Mouse (Mus musculus): Measurements from ENCODE around the gene Lrrc40. TPM values are rescaled to one million over a fixed set of nuclear protein-coding genes. Genes with fewer than 3 reads are reported as not detected.

Gene Lrrc40
- polyA plus RNA-seq (2016; fragmentation: Nextera tagmentation; extraction: Ambion mirVana) = 76.5 and 80.2 TPM in 2 replicates

- WGBS = under 1% methylated on average over 55 of the region's 55 CpGs
- ATAC-seq (ENCODE audit: low FRiP score, low read depth) = peak; percentile 95
- Histone ChIP-seq H3K9ac (replicated peaks) (peak within 1 kb of the TSS; percentile 88), H3K27ac (replicated peaks) (peak within 1 kb of the TSS; percentile 74), H3K36me3 (no peaks in the 10 kb centered on the region), H3K9me3 (no peaks in the 10 kb centered on the region), H3K4me1 (peaks cover 26% of the 10 kb centered on the region), H3K27me3 (no peaks in the 10 kb centered on the region), H3K4me3 (peak within 1 kb of the TSS; percentile 88), H3K4me2 (replicated peaks) (peak within 1 kb of the TSS; percentile 72)
These were observed at the start of gene Lrrc40, which contains the start of gene Srsf11 for GRCm38 (mm10) chr3:158036329-158036988. TSS of gene Lrrc40 (plus strand) at chr3:158036662. TSS of gene Srsf11 (minus strand) at chr3:158036639.

- H3K27me3 ChIP-seq = no peaks in the 10 kb centered on the region
- no peak for ATAC-seq (ENCODE audit: low FRiP score, low read depth)
- H3K4me2 ChIP-seq (replicated peaks) = no peak overlapping the region
- H3K4me1 ChIP-seq = no peaks in the 10 kb centered on the region
- no peak overlapping the region for H3K4me3 ChIP-seq
- H3K9ac ChIP-seq (replicated peaks) = no peak overlapping the region
- no peaks in the 10 kb centered on the region for H3K9me3 ChIP-seq
- H3K27ac ChIP-seq (replicated peaks) = no peak overlapping the region
- peaks cover 32% of the 10 kb centered on the region for H3K36me3 ChIP-seq
These were observed 43.1 kb upstream of the Lrrc40 start for GRCm38 (mm10) chr3:157993322-157993721.

- Histone ChIP-seq H3K4me3 (no peak overlapping the region), H3K4me1 (no peaks in the 10 kb centered on the region), H3K27ac (replicated peaks) (no peak overlapping the region), H3K9ac (replicated peaks) (no peak overlapping the region), H3K27me3 (no peaks in the 10 kb centered on the region), H3K36me3 (peaks cover 23% of the 10 kb centered on the region; the same call in 1 of the 2 replicates), H3K9me3 (no peaks in the 10 kb centered on the region), H3K4me2 (replicated peaks) (no peak overlapping the region)
- ATAC-seq (ENCODE audit: low FRiP score, low read depth) = no peak
- 100% methylated on average over 2 of the region's 2 CpGs for WGBS
These were observed 40.7 kb upstream of the Lrrc40 start for GRCm38 (mm10) chr3:157995726-157996125.

GRCm38 (mm10) chr3:157998742-157999369 lies 37.6 kb upstream of the Lrrc40 start:
- Histone ChIP-seq H3K27ac (replicated peaks) (no peak overlapping the region), H3K4me2 (replicated peaks) (no peak overlapping the region), H3K4me3 (no peak overlapping the region), H3K9me3 (no peaks in the 10 kb centered on the region), H3K9ac (replicated peaks) (no peak overlapping the region), H3K4me1 (no peaks in the 10 kb centered on the region), H3K27me3 (no peaks in the 10 kb centered on the region), H3K36me3 (peaks cover 30% of the 10 kb centered on the region)
- WGBS = 70% methylated on average over 1 of the region's 1 CpGs
- no peak for ATAC-seq (ENCODE audit: low FRiP score, low read depth)

GRCm38 (mm10) chr3:158008647-158009046 lies 27.8 kb upstream of the Lrrc40 start:
- H3K9me3 ChIP-seq = no peaks in the 10 kb centered on the region
- ATAC-seq (ENCODE audit: low FRiP score, low read depth) = no peak
- H3K9ac ChIP-seq (replicated peaks) = no peak overlapping the region
- peaks cover 60% of the 10 kb centered on the region for H3K36me3 ChIP-seq
- WGBS = 78% methylated on average over 1 of the region's 1 CpGs
- no peaks in the 10 kb centered on the region for H3K4me1 ChIP-seq
- H3K4me2 ChIP-seq (replicated peaks) = no peak overlapping the region
- no peak overlapping the region for H3K4me3 ChIP-seq
- H3K27ac ChIP-seq (replicated peaks) = no peak overlapping the region
- H3K27me3 ChIP-seq = no peaks in the 10 kb centered on the region

- Histone ChIP-seq H3K27ac (replicated peaks) (no peak overlapping the region), H3K9ac (replicated peaks) (no peak overlapping the region), H3K27me3 (no peaks in the 10 kb centered on the region), H3K4me2 (replicated peaks) (no peak overlapping the region), H3K4me3 (no peak overlapping the region), H3K36me3 (peaks cover 64% of the 10 kb centered on the region), H3K9me3 (no peaks in the 10 kb centered on the region), H3K4me1 (no peaks in the 10 kb centered on the region)
- 0 out of 2 replicates have a peak, but pooled peaks have one; percentile 42 for ATAC-seq (ENCODE audit: low FRiP score, low read depth)
- 50% methylated on average over 1 of the region's 1 CpGs for WGBS
These were observed 26.6 kb upstream of the Lrrc40 start for GRCm38 (mm10) chr3:158009762-158010320.

- peak overlapping the region; percentile 93 for H3K27ac ChIP-seq (replicated peaks)
- H3K9me3 ChIP-seq = no peaks in the 10 kb centered on the region
- peaks cover 22% of the 10 kb centered on the region for H3K4me1 ChIP-seq
- WGBS = under 1% methylated on average over 61 of the region's 61 CpGs
- ATAC-seq (ENCODE audit: low FRiP score, low read depth) = peak; percentile 91
- peak overlapping the region; percentile 81 for H3K4me2 ChIP-seq (replicated peaks)
- no peaks in the 10 kb centered on the region for H3K27me3 ChIP-seq
- H3K36me3 ChIP-seq = peaks cover 8% of the 10 kb centered on the region
- peak overlapping the region; percentile 72 for H3K4me3 ChIP-seq
- H3K9ac ChIP-seq (replicated peaks) = peak overlapping the region; percentile 90
These were observed 5.0 kb upstream of the Lrrc40 start for GRCm38 (mm10) chr3:158031371-158031925.

GRCm38 (mm10) chr3:158032106-158032505 lies 4.4 kb upstream of the Lrrc40 start:
- H3K4me2 ChIP-seq (replicated peaks) = peak overlapping the region; percentile 81
- H3K9me3 ChIP-seq = no peaks in the 10 kb centered on the region
- peak overlapping the region; percentile 72 for H3K4me3 ChIP-seq
- 0 out of 2 replicates have a peak, but pooled peaks cover 1% of the 10 kb centered on the region for H3K36me3 ChIP-seq
- H3K4me1 ChIP-seq = peaks cover 22% of the 10 kb centered on the region
- H3K27ac ChIP-seq (replicated peaks) = peak overlapping the region; percentile 93
- 10% methylated on average over 4 of the region's 4 CpGs for WGBS
- H3K27me3 ChIP-seq = no peaks in the 10 kb centered on the region
- H3K9ac ChIP-seq (replicated peaks) = peak overlapping the region; percentile 90
- ATAC-seq (ENCODE audit: low FRiP score, low read depth) = no peak

- peak overlapping the region; percentile 88 for H3K4me3 ChIP-seq
- H3K27ac ChIP-seq (replicated peaks) = peak overlapping the region; percentile 74
- peak overlapping the region; percentile 88 for H3K9ac ChIP-seq (replicated peaks)
- ATAC-seq (ENCODE audit: low FRiP score, low read depth) = no peak
- H3K9me3 ChIP-seq = no peaks in the 10 kb centered on the region
- WGBS = 3% methylated on average over 11 of the region's 11 CpGs
- peak overlapping the region; percentile 72 for H3K4me2 ChIP-seq (replicated peaks)
- H3K27me3 ChIP-seq = no peaks in the 10 kb centered on the region
- no peaks in the 10 kb centered on the region for H3K36me3 ChIP-seq
- H3K4me1 ChIP-seq = peaks cover 26% of the 10 kb centered on the region
These were observed 596 bp upstream of the Lrrc40 start for GRCm38 (mm10) chr3:158035866-158036265.

- H3K9ac ChIP-seq (replicated peaks) = no peak overlapping the region
- no peak overlapping the region for H3K27ac ChIP-seq (replicated peaks)
- WGBS = 96% methylated on average over 3 of the region's 3 CpGs
- no peaks in the 10 kb centered on the region for H3K36me3 ChIP-seq
- H3K4me1 ChIP-seq = peaks cover 17% of the 10 kb centered on the region
- H3K27me3 ChIP-seq = no peaks in the 10 kb centered on the region
- ATAC-seq (ENCODE audit: low FRiP score, low read depth) = no peak
- H3K4me3 ChIP-seq = no peak overlapping the region
- no peaks in the 10 kb centered on the region for H3K9me3 ChIP-seq
- H3K4me2 ChIP-seq (replicated peaks) = 0 out of 2 replicates have a peak overlapping the region, but pooled peaks have one; percentile 72
These were observed 1.6 kb downstream of the Lrrc40 start for GRCm38 (mm10) chr3:158038106-158038505.

GRCm38 (mm10) chr3:158040755-158041154 lies 4.3 kb downstream of the Lrrc40 start:
- ATAC-seq (ENCODE audit: low FRiP score, low read depth) = no peak
- peaks cover 8% of the 10 kb centered on the region for H3K4me1 ChIP-seq
- H3K4me2 ChIP-seq (replicated peaks) = no peak overlapping the region
- 82% methylated on average over 2 of the region's 2 CpGs for WGBS
- H3K36me3 ChIP-seq = no peaks in the 10 kb centered on the region
- no peak overlapping the region for H3K4me3 ChIP-seq
- H3K9me3 ChIP-seq = no peaks in the 10 kb centered on the region
- no peak overlapping the region for H3K27ac ChIP-seq (replicated peaks)
- no peak overlapping the region for H3K9ac ChIP-seq (replicated peaks)
- H3K27me3 ChIP-seq = no peaks in the 10 kb centered on the region

GRCm38 (mm10) chr3:158049508-158049907 lies 13.0 kb downstream of the Lrrc40 start:
- WGBS = 87% methylated on average over 2 of the region's 2 CpGs
- H3K4me1 ChIP-seq = no peaks in the 10 kb centered on the region
- H3K36me3 ChIP-seq = peaks cover 12% of the 10 kb centered on the region

More at GRCm38 (mm10) chr3:158049508-158049907, 13.0 kb downstream of the Lrrc40 start:
- Histone ChIP-seq H3K4me2 (replicated peaks) (no peak overlapping the region), H3K27me3 (no peaks in the 10 kb centered on the region), H3K9me3 (no peaks in the 10 kb centered on the region), H3K27ac (replicated peaks) (no peak overlapping the region), H3K4me3 (no peak overlapping the region), H3K9ac (replicated peaks) (no peak overlapping the region)
- no peak for ATAC-seq (ENCODE audit: low FRiP score, low read depth)

Measured in midbrain, embryonic 12.5 days (tissue).